Mouse (Mus musculus) gastrocnemius, postnatal 25 days (tissue): ENCODE results near the gene Slc8b1. TPM values are rescaled to one million over a fixed set of nuclear protein-coding genes. Genes with fewer than 3 reads are reported as not detected.
A peak's percentile ranks its signal among the peaks of the same experiment; 100 is the strongest.
"Not testable (repeated sequence)": the region's sequence is repeated elsewhere in the genome, so short reads cannot be mapped to it uniquely, and the experiment has no call there.

Experiments
- DNase-seq: peaks from one replicate; pipeline ENCODE4 v3.0.0; 2022
- total RNA-seq, 2 experiments: library from RNA; stranded (reverse); gene quantifications; 1 replicate in 1 of 2; 2 replicates in 1 of 2; pipeline ENCODE4 v1.2.3; 2021

The Slc8b1 gene
- total RNA-seq, 2 experiments from 2014 or later: 9.4 to 11.7 TPM

- DNase-seq: no peak
These were observed 15.2 kb upstream of the Slc8b1 start for GRCm38 (mm10) chr5:120495703-120496226.

DNA sequence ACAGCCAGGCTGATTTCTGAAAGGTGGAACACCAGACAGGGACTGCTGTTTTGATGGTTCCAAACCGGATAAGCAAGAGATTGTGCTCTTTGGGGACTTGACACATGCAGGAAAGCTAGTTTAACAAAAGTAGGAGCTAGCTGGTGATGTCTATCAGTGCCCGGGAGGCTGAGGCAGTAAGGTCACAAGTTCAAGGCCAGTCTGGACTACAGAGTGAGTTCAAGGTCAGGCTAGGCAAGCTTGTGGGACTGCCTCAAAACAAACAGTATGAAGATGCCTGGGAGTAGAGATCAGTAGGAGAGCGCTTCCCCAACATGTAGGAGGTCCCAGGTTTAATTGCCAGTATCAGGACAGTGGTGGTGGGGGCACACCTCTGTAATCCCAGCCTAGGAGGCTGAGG, 13.9 kb upstream of the Slc8b1 start:
- no peak for DNase-seq

DNA sequence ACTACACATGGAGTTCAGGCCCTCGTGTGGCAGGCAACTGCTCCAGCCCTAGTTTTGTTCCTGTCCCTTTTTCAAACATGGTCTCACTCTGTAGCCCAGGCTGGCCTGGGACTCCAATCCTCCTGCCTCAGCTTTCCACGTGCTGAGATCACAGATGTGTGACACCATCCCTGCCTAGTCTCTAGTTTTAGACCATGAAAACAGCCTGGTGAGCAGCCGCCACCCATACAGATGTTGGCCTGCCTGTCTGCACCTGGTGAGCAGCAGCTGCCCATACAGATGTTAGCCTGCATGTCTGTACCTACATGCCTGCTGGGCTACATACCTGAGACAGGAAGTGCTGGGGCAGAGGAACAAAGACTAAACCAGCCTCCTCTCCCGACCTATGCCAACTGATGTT, 11.8 kb upstream of the Slc8b1 start:
- DNase-seq: no peak

GRCm38 (mm10) chr5:120500609-120501008, 10.4 kb upstream of the Slc8b1 start:
- DNase-seq: not testable (repeated sequence)

GRCm38 (mm10) chr5:120502147-120502621, 8.8 kb upstream of the Slc8b1 start:
- DNase-seq: no peak

DNA sequence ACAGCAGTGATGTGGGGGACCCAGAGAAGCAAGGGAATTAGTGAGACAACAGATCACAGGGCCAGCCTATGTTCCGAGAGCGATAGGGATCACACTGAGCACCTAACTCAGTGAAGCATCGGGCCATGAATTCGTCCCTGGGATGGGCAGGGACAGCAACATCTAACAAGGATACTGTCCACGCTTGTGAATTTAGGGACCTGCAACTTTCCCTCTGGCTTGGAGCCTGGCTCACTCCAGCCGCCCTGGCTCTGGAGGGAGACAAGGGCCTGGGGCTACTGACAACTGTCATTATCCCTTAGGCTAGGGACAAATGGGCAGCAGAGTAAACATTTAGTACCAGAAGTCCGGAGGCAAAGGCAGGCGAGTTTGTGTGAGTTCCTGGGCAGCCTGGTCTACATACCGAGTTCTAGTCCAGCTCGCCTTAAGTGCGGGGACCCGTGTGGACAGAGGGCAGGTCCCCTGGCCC, 8.3 kb upstream of the Slc8b1 start:
- no peak for DNase-seq

DNA sequence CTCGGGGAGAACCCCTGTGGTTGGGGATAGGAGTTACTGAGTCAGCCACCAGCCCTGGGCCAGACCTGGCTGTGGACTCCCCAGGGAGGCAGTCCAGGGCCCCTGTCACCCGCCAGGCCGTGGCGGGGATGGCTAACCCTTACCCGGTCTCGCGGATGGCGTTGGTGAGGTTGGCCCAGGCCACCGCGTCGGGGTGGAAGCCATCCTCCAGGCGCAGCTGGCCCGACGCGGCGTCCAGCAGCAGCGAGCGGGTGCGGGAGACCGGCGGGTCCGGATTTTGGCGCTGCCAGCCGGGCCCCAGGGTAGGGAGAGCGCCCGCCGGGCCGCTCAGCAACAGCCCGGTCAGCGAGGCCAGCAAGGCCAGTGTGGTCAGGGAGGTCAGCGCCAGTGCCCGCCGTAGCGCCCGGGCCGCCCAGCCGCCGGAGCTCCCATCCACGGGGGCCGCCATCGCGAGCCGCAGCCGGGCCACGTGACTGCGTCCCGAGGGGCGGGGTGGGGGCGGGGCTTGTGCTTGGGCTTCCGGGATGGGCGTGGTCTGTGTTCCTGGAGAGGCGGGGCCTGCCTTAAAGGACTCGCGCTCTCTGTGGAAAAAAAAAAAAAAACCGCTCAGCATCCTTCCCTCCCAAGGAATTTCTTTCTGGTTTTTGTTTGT, 7.7 kb upstream of the Slc8b1 start, which contains the start of gene Plbd2:
Gene Plbd2 (minus strand): TSS at position 482 of the 652 bp plus-strand sequence.
- peak; percentile 89 for DNase-seq

- DNase-seq: peak; percentile 75
These were observed 5.6 kb upstream of the Slc8b1 start for GRCm38 (mm10) chr5:120505368-120505767.

GRCm38 (mm10) chr5:120505781-120506180, 5.2 kb upstream of the Slc8b1 start:
- DNase-seq: no peak

DNA sequence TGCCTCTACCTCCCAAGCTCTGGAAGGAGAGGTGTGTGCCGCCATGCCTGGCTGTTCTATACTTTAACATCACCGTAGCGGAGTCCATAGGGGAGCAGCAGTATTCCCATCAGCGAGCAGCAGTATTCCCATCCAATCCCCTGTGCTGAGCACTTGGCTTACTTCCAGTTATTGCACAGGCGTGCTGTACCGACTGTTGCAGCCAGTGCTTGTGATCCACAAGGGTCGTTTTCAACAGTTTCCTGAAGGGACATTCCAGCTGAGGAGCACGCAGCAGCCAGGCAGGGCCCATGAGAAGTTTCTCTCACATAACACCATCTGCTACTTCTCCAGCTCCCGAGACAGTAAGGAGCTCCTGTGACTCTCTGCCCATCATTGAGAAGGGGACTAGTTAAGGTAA, 4.5 kb upstream of the Slc8b1 start:
- DNase-seq: no peak

- DNase-seq: no peak
These were observed 3.7 kb upstream of the Slc8b1 start for GRCm38 (mm10) chr5:120507311-120507710.

- peak; percentile 60 for DNase-seq
These were observed 764 bp downstream of the Slc8b1 start for GRCm38 (mm10) chr5:120511643-120512220.

DNA sequence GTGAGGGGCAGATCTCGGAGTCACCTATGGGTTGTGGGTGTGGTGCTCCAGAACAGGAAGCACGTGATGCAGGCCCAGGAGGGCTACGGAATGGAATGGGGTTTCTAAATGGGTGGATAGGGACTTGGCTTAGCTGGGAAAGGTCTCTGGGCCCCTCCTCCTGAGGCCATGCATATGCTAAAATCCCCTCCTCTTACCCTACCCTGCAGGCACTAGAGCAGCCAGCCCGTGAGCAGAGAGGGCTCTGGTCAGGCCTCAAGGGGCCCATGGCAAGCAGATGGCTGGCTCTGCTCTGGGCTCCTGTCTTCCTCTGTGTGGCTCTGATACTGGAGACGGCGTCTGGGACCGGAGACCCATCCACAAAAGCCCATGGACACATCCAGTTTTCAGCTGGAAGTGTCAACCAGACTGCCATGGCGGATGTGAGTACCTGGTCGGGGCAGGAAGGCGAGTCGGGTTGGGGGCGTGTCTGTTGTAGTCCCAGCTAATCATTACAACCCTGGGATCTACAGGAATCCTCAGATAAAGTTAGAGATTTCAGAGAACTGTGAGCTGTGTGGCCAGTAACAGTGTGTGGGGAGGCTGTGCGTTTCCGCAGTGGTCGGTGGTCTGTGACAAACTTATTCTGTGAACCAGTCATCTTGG, 2.1 kb downstream of the Slc8b1 start:
- DNase-seq: no peak

- DNase-seq: no peak
These were observed 3.2 kb downstream of the Slc8b1 start for GRCm38 (mm10) chr5:120514031-120514677.

DNA sequence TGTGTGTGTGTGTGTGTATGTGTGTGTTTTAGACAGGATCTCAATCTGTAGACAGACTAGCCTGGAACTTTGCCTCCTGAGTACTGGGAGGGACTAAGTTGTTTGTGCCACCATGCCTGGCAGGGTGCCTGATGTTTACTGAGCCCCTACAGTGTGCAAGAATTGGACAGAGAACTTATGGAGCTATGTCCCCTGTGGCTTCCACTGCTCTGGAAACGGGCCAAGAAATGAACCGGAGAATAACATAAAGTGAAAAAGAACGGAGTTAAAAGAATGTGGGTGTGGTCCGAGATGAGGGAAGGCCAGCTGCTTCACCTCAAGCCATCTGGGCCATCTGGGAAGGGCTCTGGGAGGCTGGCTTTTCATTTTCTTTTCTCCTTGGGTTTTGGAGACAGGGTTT, 3.8 kb downstream of the Slc8b1 start:
- DNase-seq: no peak

GRCm38 (mm10) chr5:120515451-120515850, 4.5 kb downstream of the Slc8b1 start:
- no peak for DNase-seq

DNA sequence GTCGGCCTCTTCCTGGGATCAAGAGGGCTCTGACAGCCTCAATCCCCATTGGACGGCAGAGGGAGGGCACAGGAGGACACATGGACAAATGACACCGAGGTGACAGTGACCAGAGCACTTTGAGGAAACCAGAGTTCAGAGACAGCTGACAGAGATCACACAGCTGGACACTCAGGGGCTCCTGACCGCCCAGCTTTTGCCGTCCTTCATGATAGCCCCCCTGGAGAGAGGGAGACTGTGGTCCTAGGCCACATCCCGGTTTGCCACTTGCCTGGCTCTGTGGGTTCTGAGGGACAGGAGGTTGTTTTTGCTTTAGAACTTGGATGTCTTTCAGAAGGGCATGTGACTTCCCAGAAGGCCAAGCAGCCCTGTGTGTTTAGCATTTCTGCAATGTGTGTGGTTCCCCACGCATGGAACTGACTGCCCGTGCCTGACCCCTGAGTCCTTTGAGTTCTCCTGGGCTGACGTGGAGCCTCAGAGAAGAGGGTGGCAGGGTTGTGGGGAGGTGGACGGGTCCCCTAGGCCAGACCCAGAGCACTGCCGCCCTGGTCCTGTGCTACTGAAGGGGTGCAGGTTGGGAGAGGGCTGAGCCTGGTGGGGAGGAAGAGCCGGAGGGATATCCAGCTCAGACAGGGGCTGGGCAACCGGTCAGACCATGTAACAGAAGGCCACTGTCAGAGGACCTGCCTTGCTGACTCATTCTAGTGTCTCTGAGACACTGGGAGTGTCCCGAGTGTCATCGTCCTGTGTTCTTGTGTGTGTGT, 5.4 kb downstream of the Slc8b1 start:
- DNase-seq: peak; percentile 37

DNA sequence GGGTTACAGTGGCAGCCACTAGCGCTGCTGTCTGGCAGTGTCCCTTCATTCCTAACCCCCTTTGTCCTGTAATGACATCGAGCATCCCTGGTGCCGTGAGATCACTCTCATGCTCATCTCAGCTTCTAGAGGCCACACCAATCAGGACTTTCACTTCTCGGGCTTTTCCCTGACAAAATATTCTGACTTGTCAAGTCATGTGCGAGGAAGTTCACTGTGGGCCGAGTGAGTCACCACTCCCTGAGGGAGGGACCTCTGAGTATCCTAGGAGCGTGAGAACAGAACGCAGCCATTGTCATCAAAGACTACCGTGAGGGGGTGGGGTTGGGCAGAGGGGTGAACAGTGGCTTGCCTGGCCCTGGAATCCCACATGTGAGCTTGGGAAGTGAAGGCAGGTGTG, 6.6 kb downstream of the Slc8b1 start:
- DNase-seq: peak; percentile 62

GRCm38 (mm10) chr5:120522649-120523048, 11.7 kb downstream of the Slc8b1 start:
- no peak for DNase-seq

DNA sequence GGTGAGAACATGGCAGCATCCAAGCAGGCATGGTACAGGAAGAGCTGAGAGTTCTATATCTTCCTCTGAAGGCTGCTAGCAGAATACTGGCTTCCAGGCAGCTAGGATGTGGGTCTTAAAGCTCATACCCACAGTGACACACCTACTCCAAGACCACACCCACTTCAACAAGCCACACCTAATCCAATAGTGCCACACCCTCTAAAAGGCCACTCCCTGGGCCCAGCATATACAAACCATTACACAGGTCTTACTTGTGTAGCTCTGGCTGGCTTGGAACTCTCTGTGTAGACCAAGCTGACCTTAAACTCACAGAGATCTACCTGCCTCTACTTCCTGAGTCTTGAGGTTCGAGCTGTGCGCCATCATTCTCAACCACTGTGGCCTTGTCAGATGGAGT, 13.8 kb downstream of the Slc8b1 start:
- no peak for DNase-seq

DNA sequence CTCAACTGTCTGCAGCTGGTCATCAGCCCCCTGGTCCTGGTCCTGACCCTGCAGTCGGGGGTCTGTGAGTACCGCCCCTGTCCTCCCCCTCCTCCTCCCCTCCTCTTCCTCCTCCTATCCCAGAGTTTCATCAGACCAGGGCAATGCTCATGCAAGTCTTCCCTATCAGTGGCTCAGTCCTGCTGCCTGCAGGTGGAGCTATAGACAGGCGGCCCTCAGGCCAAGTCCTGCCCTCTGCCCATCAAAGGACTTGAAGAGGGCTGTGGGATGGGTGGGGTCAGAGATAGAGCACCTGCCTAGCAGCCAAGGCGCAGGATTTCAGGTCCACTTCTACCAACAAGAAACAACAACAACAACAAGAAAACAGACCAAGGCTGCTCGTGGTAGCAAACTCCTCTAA, 14.8 kb downstream of the Slc8b1 start:
- DNase-seq: no peak

DNA sequence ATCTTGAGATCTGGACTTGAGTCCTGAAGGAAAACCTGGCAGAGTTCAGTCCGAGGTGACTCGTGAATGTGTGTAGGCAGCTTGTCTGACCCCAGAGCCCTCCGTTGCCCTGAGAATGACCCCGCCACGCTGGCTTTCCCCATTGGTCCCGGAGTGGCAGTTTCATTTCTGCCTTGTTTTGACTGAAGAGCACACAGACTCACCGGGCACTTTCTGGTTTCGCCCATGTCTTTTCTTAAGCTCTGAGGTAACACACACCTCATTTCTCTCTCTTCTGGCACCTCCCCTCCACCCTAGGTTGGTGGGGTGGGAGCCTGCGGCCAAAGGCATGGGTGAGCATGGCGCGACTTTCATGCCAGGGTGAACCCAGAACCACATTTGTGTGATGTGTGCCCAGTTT, 15.3 kb downstream of the Slc8b1 start:
- no peak for DNase-seq
